Mouse (Mus musculus) liver, embryonic 14.5 days (tissue): ENCODE results near the gene Litaf. TPM values are rescaled to one million over a fixed set of nuclear protein-coding genes. Genes with fewer than 3 reads are reported as not detected.

ENCODE experiments used
- ATAC-seq: fragments of 200-750 bp; cut with Nextera tagmentation; 2 replicates; pipeline ENCODE4 v1.8.0; 2017; ENCODE audit warnings: moderate number of reproducible peaks, mild to moderate bottlenecking, moderate library complexity; ENCODE audit not compliant: insufficient read depth
- DNase-seq, 3 experiments: peaks; one replicate each; pipeline ENCODE4 v3.0.0-alpha.2; 2012 to 2013; ENCODE audit warnings: low read depth in 3 of 3, low spot score in 3 of 3
- H3K27ac ChIP-seq: fragments of 300-500 bp; sonication (generic); 2 replicates; pipeline ENCODE4 v1.5.1; 2014; ENCODE audit warnings: moderate library complexity, mild to moderate bottlenecking, control low read depth, inconsistent platforms
- H3K27me3 ChIP-seq: fragments of 300-500 bp; sonication (generic); 2 replicates; pipeline ENCODE4 v1.6.1; 2014; ENCODE audit warnings: mild to moderate bottlenecking, low read length, moderate library complexity; ENCODE audit not compliant: control insufficient read depth, insufficient read depth
- H3K36me3 ChIP-seq: fragments of 300-500 bp; sonication (generic); replicated peaks from 2 replicates; pipeline ENCODE4 v1.6.1; 2014; ENCODE audit warnings: low read depth; ENCODE audit not compliant: control insufficient read depth, insufficient read depth
- H3K4me1 ChIP-seq, 2 experiments: fragments of 200-500 bp in 1 of 2; fragments of 300-500 bp in 1 of 2; sonication (generic) in 1 of 2; replicated peaks; 2 replicates each; pipeline ENCODE4 v1.6.1; 2012 to 2014; ENCODE audit warnings: antibody characterized with exemption in 1 of 2, inconsistent platforms in 1 of 2, low read length in 1 of 2; ENCODE audit not compliant: control insufficient read depth in 2 of 2, insufficient read depth in 2 of 2
- H3K4me2 ChIP-seq: fragments of 300-500 bp; sonication (generic); 2 replicates; pipeline ENCODE4 v1.6.1; 2014; ENCODE audit warnings: low read depth, mild to moderate bottlenecking, control low read depth, moderate library complexity
- H3K4me3 ChIP-seq, 2 experiments: fragments of 200-500 bp in 1 of 2; fragments of 300-500 bp in 1 of 2; sonication (generic) in 1 of 2; 2 replicates each; pipeline ENCODE4 v1.5.1; 2012 to 2014; ENCODE audit warnings: low read depth in 2 of 2, low read length in 2 of 2, mild to moderate bottlenecking in 2 of 2, control low read depth in 1 of 2, inconsistent platforms in 1 of 2, moderate library complexity in 1 of 2; ENCODE audit not compliant: insufficient read depth in 1 of 2
- H3K9ac ChIP-seq: fragments of 300-500 bp; sonication (generic); replicated peaks from 2 replicates; pipeline ENCODE4 v1.6.1; 2014; ENCODE audit warnings: mild to moderate bottlenecking, control low read depth, moderate library complexity
- H3K9me3 ChIP-seq: fragments of 300-500 bp; sonication (generic); 2 replicates; pipeline ENCODE4 v1.6.1; 2016; ENCODE audit warnings: low read length, mixed read lengths; ENCODE audit not compliant: control insufficient read depth
- CTCF ChIP-seq: IDR thresholded peaks from 2 replicates; pipeline ENCODE4 v1.5.1; 2016; ENCODE audit warnings: antibody characterized with exemption, low read depth, control low read depth
- EP300 ChIP-seq: IDR thresholded peaks from 2 replicates; pipeline ENCODE4 v1.6.1; 2016; ENCODE audit warnings: antibody characterized with exemption, low read depth
- WGBS: fragments of 180-500 bp; shearing (Covaris S2); extraction: QIAGEN DNeasy Blood & Tissue Kit; methylation state at CpG from one replicate; pipeline ENCODE4 v1.1.7; 2014; ENCODE audit not compliant: insufficient replicate concordance; 5-methylcytosine and 5-hydroxymethylcytosine counted together
- polyA plus RNA-seq, 2 experiments: library from polyadenylated mRNA; depleted of rRNA in 1 of 2; stranded (reverse) in 1 of 2; unstranded in 1 of 2; fragments of >200 nt; fragmentation: Nextera tagmentation in 1 of 2; extraction: Ambion mirVana in 1 of 2; gene quantifications; 2 replicates each; pipeline versions ENCODE4 v1.2.1 to v1.2.3; 2012 to 2014

Gene Litaf
- polyA plus RNA-seq (2012; rRNA removed): 10.6 and 12.1 TPM in 2 replicates
- polyA plus RNA-seq (2014; fragmentation: Nextera tagmentation; extraction: Ambion mirVana): 26.6 and 27.3 TPM in 2 replicates

DNA sequence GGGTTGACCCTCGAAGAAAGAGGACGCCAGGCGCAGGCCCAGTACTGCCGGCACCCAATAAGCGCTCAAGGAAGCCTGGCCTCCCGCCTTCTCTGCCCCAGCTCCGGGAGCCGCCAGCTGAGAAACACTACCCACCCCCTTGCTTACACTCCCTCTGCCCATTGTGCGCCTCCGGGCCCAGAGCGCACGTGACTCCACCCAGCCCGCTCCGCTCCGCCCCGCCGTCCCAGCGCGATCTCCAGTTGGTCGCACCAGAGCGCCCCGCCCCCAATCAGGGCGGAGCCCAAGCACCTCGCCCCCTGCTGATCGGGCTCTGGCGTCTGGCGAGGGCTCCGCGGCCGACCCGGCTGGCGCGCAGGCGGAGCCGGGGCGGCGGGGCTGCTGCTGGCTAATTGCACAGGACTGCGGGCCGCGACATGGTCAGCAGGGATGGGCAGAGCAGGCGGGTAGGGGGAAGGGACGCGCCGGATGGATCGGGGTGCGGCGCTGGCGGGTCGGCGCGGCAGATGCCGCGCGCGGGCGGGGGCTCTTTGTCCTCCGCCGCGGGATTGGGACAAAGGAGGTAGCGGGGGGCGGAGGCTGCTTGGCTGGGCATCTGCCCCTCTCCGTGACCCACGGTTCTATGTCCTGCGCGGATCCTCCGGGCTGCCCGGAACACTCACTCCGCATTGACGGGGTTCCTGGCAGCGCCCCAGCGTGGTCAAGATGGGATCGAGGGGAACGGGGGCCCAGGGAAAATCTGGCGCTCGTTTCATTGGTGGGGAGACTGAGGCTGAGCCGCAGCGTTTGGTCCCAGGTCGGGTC is at the start of gene Litaf:
TSS of gene Litaf (minus strand) at position 129 of the 804 bp plus-strand sequence.
- Histone ChIP-seq H3K4me1 (peaks cover 5 to 10% of the 10 kb centered on the region in 2 experiments; a peak in 3 of 4 replicates), H3K36me3 (no peaks in the 10 kb centered on the region), H3K27me3 (peaks cover 16% of the 10 kb centered on the region), H3K27ac (no peak within 1 kb of the TSS), H3K9me3 (no peaks in the 10 kb centered on the region), H3K9ac (peak within 1 kb of the TSS; percentile 34), H3K4me2 (peak within 1 kb of the TSS; percentile 86), H3K4me3 (peak within 1 kb of the TSS; percentile 57 to 64)
- ATAC-seq (peak; percentile 96), DNase-seq (peak; percentile 81 to 83 (median 82))
- under 1% methylated on average over 71 of the region's 78 CpGs for WGBS
- no peak for TF ChIP-seq EP300
- no peak for TF ChIP-seq CTCF

GRCm38 (mm10) chr16:11109198-11109740 is 43.3 kb upstream of the Litaf start:
- Histone ChIP-seq H3K4me2 (no peak overlapping the region), H3K9ac (no peak overlapping the region), H3K36me3 (no peaks in the 10 kb centered on the region; the same call in 1 of the 2 replicates), H3K4me1 (no peaks in the 10 kb centered on the region), H3K27ac (no peak overlapping the region), H3K9me3 (no peaks in the 10 kb centered on the region), H3K4me3 (no peak overlapping the region), H3K27me3 (no peaks in the 10 kb centered on the region)
- no peak for TF ChIP-seq EP300
- peak; percentile 60 for TF ChIP-seq CTCF
- no peak for DNase-seq
- no peak for ATAC-seq
- 66% methylated on average over 4 of the region's 4 CpGs for WGBS

DNA sequence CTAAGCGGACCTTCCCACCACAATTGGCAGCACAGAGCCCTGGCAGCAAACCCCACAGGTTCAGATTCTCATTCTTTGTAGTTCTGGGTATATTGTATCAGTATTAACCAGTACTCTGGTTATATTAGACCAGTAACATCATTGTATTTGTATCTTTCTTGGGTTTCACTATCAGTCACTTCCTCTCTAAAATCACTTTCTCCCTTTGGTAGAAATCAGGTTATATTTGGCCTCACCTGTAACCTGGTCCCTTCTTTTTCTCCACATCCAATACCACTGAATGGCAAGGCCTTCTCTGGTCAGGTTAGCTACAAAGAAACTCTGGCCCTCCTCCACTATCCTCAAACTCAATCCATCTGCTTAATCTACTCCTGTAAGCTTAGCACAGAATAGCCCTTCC is 38.9 kb upstream of the Litaf start:
- TF ChIP-seq EP300: no peak
- no peak for TF ChIP-seq CTCF
- H3K4me1 ChIP-seq: no peaks in the 10 kb centered on the region
- WGBS: 69% methylated on average over 1 of the region's 1 CpGs
- ATAC-seq: no peak
- H3K36me3 ChIP-seq: no peaks in the 10 kb centered on the region
- H3K4me3 ChIP-seq: no peak overlapping the region
- H3K9ac ChIP-seq: no peak overlapping the region
- no peaks in the 10 kb centered on the region for H3K27me3 ChIP-seq
- no peak overlapping the region for H3K27ac ChIP-seq
- no peak for DNase-seq
- no peaks in the 10 kb centered on the region for H3K9me3 ChIP-seq
- H3K4me2 ChIP-seq: no peak overlapping the region

- no peak overlapping the region for H3K4me2 ChIP-seq
- no peaks in the 10 kb centered on the region for H3K9me3 ChIP-seq
- no peaks in the 10 kb centered on the region for H3K27me3 ChIP-seq
- H3K4me3 ChIP-seq: no peak overlapping the region
- 79% methylated on average over 3 of the region's 3 CpGs for WGBS
- no peak overlapping the region for H3K9ac ChIP-seq
- H3K4me1 ChIP-seq: no peaks in the 10 kb centered on the region
- H3K27ac ChIP-seq: no peak overlapping the region
- no peak for ATAC-seq
- no peaks in the 10 kb centered on the region; the same call in none of the 2 replicates for H3K36me3 ChIP-seq
- TF ChIP-seq EP300 (no peak), CTCF (no peak)
- no peak for DNase-seq
Measured at GRCm38 (mm10) chr16:11097301-11097700, 31.3 kb upstream of the Litaf start.

- no peak overlapping the region for H3K4me2 ChIP-seq
- peaks cover 6% of the 10 kb centered on the region for H3K36me3 ChIP-seq
- no peak overlapping the region for H3K27ac ChIP-seq
- no peak overlapping the region for H3K4me3 ChIP-seq
- H3K9ac ChIP-seq: no peak overlapping the region
- H3K27me3 ChIP-seq: no peaks in the 10 kb centered on the region
- no peaks in the 10 kb centered on the region for H3K9me3 ChIP-seq
- no peak for DNase-seq
- peak; percentile 50; the same call in 1 of the 2 replicates for ATAC-seq
- WGBS: 63% methylated on average over 13 of the region's 13 CpGs
- TF ChIP-seq EP300 (no peak), CTCF (no peak)
- H3K4me1 ChIP-seq: no peaks in the 10 kb centered on the region
Measured at GRCm38 (mm10) chr16:11093717-11094386, 27.9 kb upstream of the Litaf start.
